Mouse (Mus musculus): ENCODE results near the gene Snai1. TPM values are rescaled to one million over a fixed set of nuclear protein-coding genes. Genes with fewer than 3 reads are reported as not detected.

Gene Snai1
- polyA plus RNA-seq, 1 experiment from 2014 or later, result 1.8 TPM

DNA sequence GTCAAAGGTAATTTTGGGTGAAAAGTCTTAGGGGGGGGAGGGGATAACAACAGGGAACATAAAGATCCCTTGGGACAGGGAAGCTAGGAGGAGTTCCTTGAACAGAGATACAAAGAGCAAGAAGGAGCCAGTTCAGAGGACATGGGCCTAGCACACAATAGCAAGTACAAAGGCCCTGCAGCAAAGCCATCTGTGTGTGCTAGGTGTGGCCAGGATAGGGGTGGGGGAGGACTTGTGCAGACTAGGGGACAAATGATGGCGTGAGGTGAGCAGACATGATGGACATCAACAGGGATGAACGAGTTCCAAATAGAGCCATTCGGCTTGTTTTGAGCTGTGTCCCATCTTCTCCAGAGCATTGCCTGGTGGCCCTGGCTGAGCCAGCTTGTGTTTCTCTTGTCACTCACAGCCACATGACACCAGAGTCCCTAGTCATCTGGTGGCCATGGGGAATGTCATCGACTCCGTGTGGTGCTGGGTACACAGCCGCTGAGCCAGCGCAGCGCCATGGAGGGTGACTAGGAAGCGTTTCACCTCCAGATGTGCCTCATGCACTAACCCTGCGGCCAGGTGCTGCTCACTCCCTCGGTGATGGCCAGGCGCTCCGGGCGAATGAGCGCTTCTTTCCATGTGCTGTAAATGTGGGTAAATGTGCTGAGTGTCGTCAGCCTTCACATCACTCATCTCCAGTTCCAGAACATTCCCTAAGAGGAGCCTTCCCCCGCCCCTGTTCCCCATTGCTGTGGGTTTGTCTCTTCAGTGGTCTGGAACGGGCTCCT, 33.6 kb downstream of the Snai1 start:
- Histone ChIP-seq H3K4me1 (replicated peaks) (0 out of 2 replicates have a peak, but pooled peaks cover 3% of the 10 kb centered on the region), H3K9me3 (replicated peaks) (no peaks in the 10 kb centered on the region), H3K36me3 (no peaks in the 10 kb centered on the region), H3K4me3 (replicated peaks) (no peak overlapping the region), H3K4me2 (no peak overlapping the region), H3K27ac (no peak overlapping the region), H3K27me3 (no peaks in the 10 kb centered on the region), H3K9ac (no peak overlapping the region)
- no peak for DNase-seq
- ATAC-seq (ENCODE audit: low read depth), result no peak
- WGBS (ENCODE audit: insufficient replicate concordance), result 76% methylated on average over 18 of the region's 18 CpGs

DNA sequence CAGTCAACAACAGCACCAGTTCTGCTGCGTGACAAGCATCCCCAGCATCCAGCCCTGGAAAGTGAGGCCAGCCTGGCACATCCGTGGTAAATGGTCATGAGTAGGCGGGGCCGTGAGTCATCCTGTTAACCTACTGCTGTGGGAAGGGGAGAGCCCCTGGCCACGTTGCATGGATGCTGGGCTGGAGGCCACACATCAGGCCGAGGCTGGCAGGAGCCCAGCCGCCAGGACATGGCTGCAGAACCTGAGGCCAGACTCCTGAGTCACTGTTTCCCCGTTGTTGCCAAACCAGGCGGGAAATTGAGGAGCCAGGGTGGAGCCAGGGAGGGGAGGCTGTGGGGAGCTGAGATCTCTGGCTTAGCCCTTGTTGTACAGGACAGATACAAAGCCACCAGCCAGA, 36.8 kb downstream of the Snai1 start:
- no peaks in the 10 kb centered on the region for H3K27me3 ChIP-seq
- H3K4me3 ChIP-seq (replicated peaks), result no peak overlapping the region
- no peak overlapping the region for H3K9ac ChIP-seq
- DNase-seq (no peak), ATAC-seq (ENCODE audit: low read depth) (no peak)
- no peaks in the 10 kb centered on the region for H3K36me3 ChIP-seq
- H3K27ac ChIP-seq, result no peak overlapping the region
- WGBS (ENCODE audit: insufficient replicate concordance), result 50% methylated on average over 9 of the region's 9 CpGs
- H3K4me1 ChIP-seq (replicated peaks), result peaks cover 9% of the 10 kb centered on the region
- H3K4me2 ChIP-seq, result no peak overlapping the region
- H3K9me3 ChIP-seq (replicated peaks), result no peaks in the 10 kb centered on the region

- DNase-seq (no peak), ATAC-seq (ENCODE audit: low read depth) (no peak)
- no peak overlapping the region for H3K27ac ChIP-seq
- H3K36me3 ChIP-seq, result no peaks in the 10 kb centered on the region
- H3K4me3 ChIP-seq (replicated peaks), result no peak overlapping the region
- no peak overlapping the region for H3K9ac ChIP-seq
- WGBS (ENCODE audit: insufficient replicate concordance), result 73% methylated on average over 7 of the region's 7 CpGs
- H3K4me1 ChIP-seq (replicated peaks), result peaks cover 9% of the 10 kb centered on the region
- H3K4me2 ChIP-seq, result no peak overlapping the region
- H3K9me3 ChIP-seq (replicated peaks), result no peaks in the 10 kb centered on the region
- H3K27me3 ChIP-seq, result no peaks in the 10 kb centered on the region
Measured at GRCm38 (mm10) chr2:167575581-167575980, 37.6 kb downstream of the Snai1 start.

GRCm38 (mm10) chr2:167576121-167576620, 38.2 kb downstream of the Snai1 start:
- H3K27ac ChIP-seq, result no peak overlapping the region
- no peak overlapping the region for H3K9ac ChIP-seq
- no peaks in the 10 kb centered on the region for H3K36me3 ChIP-seq
- WGBS (ENCODE audit: insufficient replicate concordance), result 68% methylated on average over 8 of the region's 8 CpGs
- H3K9me3 ChIP-seq (replicated peaks), result no peaks in the 10 kb centered on the region
- no peak overlapping the region for H3K4me2 ChIP-seq
- peaks cover 9% of the 10 kb centered on the region for H3K4me1 ChIP-seq (replicated peaks)
- no peak overlapping the region for H3K4me3 ChIP-seq (replicated peaks)
- ATAC-seq (ENCODE audit: low read depth), result no peak
- no peak for DNase-seq
- no peaks in the 10 kb centered on the region for H3K27me3 ChIP-seq

DNA sequence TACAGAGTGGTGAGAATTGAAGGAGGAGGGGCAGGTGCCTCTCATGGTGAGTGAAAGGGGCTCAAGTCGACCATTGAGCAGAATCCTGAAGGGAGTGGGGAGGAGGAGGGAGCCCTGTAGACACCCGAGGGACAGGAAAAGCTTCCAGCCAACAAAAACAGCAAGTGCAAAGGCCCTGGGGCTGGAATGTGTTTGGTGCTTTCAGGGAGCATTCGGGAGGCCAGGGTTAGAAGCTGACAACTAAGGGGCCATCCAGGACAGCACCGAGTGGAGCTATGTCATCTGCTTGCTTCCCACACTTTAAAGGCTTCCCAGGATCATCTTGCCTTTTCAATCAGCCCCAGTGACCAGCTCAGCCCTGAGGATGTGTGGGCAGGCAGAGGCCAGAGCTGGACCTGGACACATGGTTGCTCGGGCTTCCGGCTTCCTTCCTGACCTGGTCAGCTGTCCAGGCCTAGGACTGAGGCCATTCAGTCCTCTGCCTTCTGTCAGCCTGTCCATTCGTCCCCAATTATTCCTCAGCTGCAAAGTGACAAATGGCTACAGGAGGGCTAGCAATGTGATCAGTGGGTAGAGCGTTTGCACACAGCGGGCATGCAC, 39.3 kb downstream of the Snai1 start:
- Histone ChIP-seq H3K9me3 (replicated peaks) (no peaks in the 10 kb centered on the region), H3K27ac (no peak overlapping the region), H3K4me2 (no peak overlapping the region), H3K4me3 (replicated peaks) (no peak overlapping the region), H3K27me3 (no peaks in the 10 kb centered on the region), H3K36me3 (no peaks in the 10 kb centered on the region), H3K9ac (no peak overlapping the region), H3K4me1 (replicated peaks) (peaks cover 9% of the 10 kb centered on the region)
- ATAC-seq (ENCODE audit: low read depth), result no peak
- no peak for DNase-seq
- 60% methylated on average over 9 of the region's 9 CpGs for WGBS (ENCODE audit: insufficient replicate concordance)

GRCm38 (mm10) chr2:167578521-167578920, 40.5 kb downstream of the Snai1 start:
- H3K4me1 ChIP-seq (replicated peaks), result peaks cover 19% of the 10 kb centered on the region

GRCm38 (mm10) chr2:167583161-167583952, 45.4 kb downstream of the Snai1 start:
- Histone ChIP-seq H3K27me3 (no peaks in the 10 kb centered on the region), H3K9me3 (replicated peaks) (no peaks in the 10 kb centered on the region), H3K4me1 (replicated peaks) (peaks cover 50% of the 10 kb centered on the region), H3K36me3 (no peaks in the 10 kb centered on the region), H3K9ac (no peak overlapping the region), H3K4me3 (replicated peaks) (no peak overlapping the region), H3K4me2 (no peak overlapping the region), H3K27ac (no peak overlapping the region)
- no peak for ATAC-seq (ENCODE audit: low read depth)
- no peak for DNase-seq
- 46% methylated on average over 10 of the region's 10 CpGs for WGBS (ENCODE audit: insufficient replicate concordance)

More at GRCm38 (mm10) chr2:167578521-167578920, 40.5 kb downstream of the Snai1 start:
- H3K36me3 ChIP-seq, result no peaks in the 10 kb centered on the region
- no peak overlapping the region for H3K27ac ChIP-seq
- DNase-seq, result no peak
- no peak overlapping the region for H3K4me2 ChIP-seq
- no peaks in the 10 kb centered on the region for H3K9me3 ChIP-seq (replicated peaks)
- H3K27me3 ChIP-seq, result no peaks in the 10 kb centered on the region
- H3K4me3 ChIP-seq (replicated peaks), result no peak overlapping the region
- no peak overlapping the region for H3K9ac ChIP-seq
- ATAC-seq (ENCODE audit: low read depth), result no peak
- WGBS (ENCODE audit: insufficient replicate concordance), result 37% methylated on average over 5 of the region's 5 CpGs

GRCm38 (mm10) chr2:167585273-167585672, 47.3 kb downstream of the Snai1 start:
- Histone ChIP-seq H3K27me3 (no peaks in the 10 kb centered on the region), H3K4me3 (replicated peaks) (no peak overlapping the region), H3K4me1 (replicated peaks) (peaks cover 60% of the 10 kb centered on the region), H3K36me3 (no peaks in the 10 kb centered on the region), H3K27ac (no peak overlapping the region; the same call in 1 of the 2 replicates), H3K9me3 (replicated peaks) (no peaks in the 10 kb centered on the region), H3K9ac (no peak overlapping the region), H3K4me2 (no peak overlapping the region)
- ATAC-seq (ENCODE audit: low read depth), result no peak
- WGBS (ENCODE audit: insufficient replicate concordance), result 75% methylated on average over 2 of the region's 2 CpGs
- DNase-seq, result no peak

DNA sequence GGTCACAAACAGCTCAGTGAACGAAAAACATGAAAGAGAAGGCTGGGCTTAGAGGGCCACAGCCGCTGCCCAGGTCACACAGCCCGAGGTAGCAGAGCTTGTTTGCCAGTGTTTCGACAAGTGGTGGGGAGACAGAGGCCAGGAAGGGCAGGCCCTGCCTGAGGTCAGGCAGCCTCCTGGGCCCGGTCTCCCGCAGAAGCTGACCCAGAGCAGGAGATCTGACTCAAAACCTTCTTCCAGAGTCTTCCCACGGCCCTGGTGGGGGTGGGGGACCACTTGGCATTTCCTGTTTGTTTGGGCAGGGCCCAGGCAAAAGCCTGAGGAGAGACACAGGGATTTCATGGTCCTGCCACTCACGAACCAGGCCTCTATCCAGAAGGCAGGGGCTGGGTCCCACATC, 48.0 kb downstream of the Snai1 start:
- DNase-seq (no peak), ATAC-seq (ENCODE audit: low read depth) (no peak)
- Histone ChIP-seq H3K9me3 (replicated peaks) (no peaks in the 10 kb centered on the region), H3K4me2 (no peak overlapping the region), H3K9ac (no peak overlapping the region), H3K36me3 (no peaks in the 10 kb centered on the region), H3K4me3 (replicated peaks) (no peak overlapping the region), H3K27ac (peak overlapping the region; percentile 80), H3K27me3 (no peaks in the 10 kb centered on the region), H3K4me1 (replicated peaks) (peaks cover 60% of the 10 kb centered on the region)
- 49% methylated on average over 8 of the region's 8 CpGs for WGBS (ENCODE audit: insufficient replicate concordance)

- no peak for ATAC-seq (ENCODE audit: low read depth)
- no peak overlapping the region for H3K9ac ChIP-seq
- no peaks in the 10 kb centered on the region for H3K9me3 ChIP-seq (replicated peaks)
- no peak overlapping the region for H3K4me2 ChIP-seq
- peaks cover 60% of the 10 kb centered on the region for H3K4me1 ChIP-seq (replicated peaks)
- H3K4me3 ChIP-seq (replicated peaks), result no peak overlapping the region
- 40% methylated on average over 9 of the region's 9 CpGs for WGBS (ENCODE audit: insufficient replicate concordance)
- peak overlapping the region; percentile 80 for H3K27ac ChIP-seq
- H3K36me3 ChIP-seq, result no peaks in the 10 kb centered on the region
- H3K27me3 ChIP-seq, result no peaks in the 10 kb centered on the region
- DNase-seq, result no peak
Measured at GRCm38 (mm10) chr2:167586976-167587375, 49.0 kb downstream of the Snai1 start.

Data from liver, embryonic 13.5 days (tissue).